Mouse (Mus musculus) bone marrow, adult 2 months (tissue): ENCODE results near the gene Psma3. TPM values are rescaled to one million over a fixed set of nuclear protein-coding genes. Genes with fewer than 3 reads are reported as not detected.
A peak's percentile ranks its signal among the peaks of the same experiment; 100 is the strongest.

Source experiments
- H3K27ac ChIP-seq: fragments of 200-500 bp; 2 replicates; pipeline ENCODE4 v1.5.1; 2012; ENCODE audit warnings: low read depth, mild to moderate bottlenecking, control low read depth, inconsistent platforms, low read length; ENCODE audit not compliant: control insufficient read depth, poor library complexity, insufficient read depth
- H3K4me1 ChIP-seq: fragments of 200-500 bp; 2 replicates; pipeline ENCODE4 v1.6.1; 2011; ENCODE audit warnings: low read length; ENCODE audit not compliant: control insufficient read depth, insufficient read depth
- H3K4me3 ChIP-seq: fragments of 200-500 bp; replicated peaks from 2 replicates; pipeline ENCODE3; 2011; ENCODE audit warnings: mild to moderate bottlenecking, low read depth, low read length, control low read depth; ENCODE audit not compliant: control insufficient read depth
- CTCF ChIP-seq: fragments of 200-500 bp; IDR thresholded peaks from 2 replicates; pipeline ENCODE4 v1.5.1; 2011; ENCODE audit warnings: low read length, control low read depth; ENCODE audit not compliant: control insufficient read depth, insufficient read depth
- POLR2A ChIP-seq: fragments of 200-500 bp; IDR thresholded peaks from 2 replicates; pipeline ENCODE4 v1.6.1; 2011; ENCODE audit warnings: low read depth, mild to moderate bottlenecking, control low read depth, low read length, borderline replicate concordance; ENCODE audit not compliant: control insufficient read depth
- WGBS: fragments of 180-500 bp; shearing (Covaris S2); methylation state at CpG from one replicate; pipeline ENCODE4 v1.1.7; 2018; 5-methylcytosine and 5-hydroxymethylcytosine counted together
- polyA plus RNA-seq: library from polyadenylated mRNA; stranded (reverse); fragments of >200 nt; gene quantifications from 2 replicates; pipeline ENCODE4 v1.2.4, GENCODE M21; 2011; ENCODE audit warnings: low replicate concordance; ENCODE audit not compliant: missing spikeins, insufficient read depth, insufficient read length

The Psma3 gene
- polyA plus RNA-seq, 1 experiment: 186 TPM

DNA sequence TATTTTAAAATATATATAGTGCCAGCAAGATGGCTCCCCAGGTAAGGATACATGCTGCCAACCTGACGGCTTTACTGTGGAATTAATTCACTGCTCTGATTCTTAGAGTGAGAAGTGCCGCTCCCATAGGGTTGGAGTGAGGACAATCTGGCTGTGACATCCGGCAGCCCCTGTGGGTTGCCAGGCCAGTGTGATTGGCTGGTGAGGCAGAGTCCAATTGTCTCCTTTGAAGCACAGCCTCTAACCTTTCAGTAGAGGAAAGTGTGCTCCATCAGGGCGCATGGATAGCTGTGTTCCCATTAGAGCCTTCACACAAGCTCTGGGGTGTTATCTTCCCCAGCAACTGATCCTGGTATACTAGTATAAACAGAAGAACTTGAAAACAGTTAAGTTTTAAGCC, 15.8 kb upstream of the Psma3 start:
- no peak overlapping the region for H3K27ac ChIP-seq
- TF ChIP-seq CTCF: no peak
- no peak for TF ChIP-seq POLR2A
- H3K4me3 ChIP-seq: no peak overlapping the region
- WGBS: 89% methylated on average over 4 of the region's 4 CpGs
- H3K4me1 ChIP-seq: no peaks in the 10 kb centered on the region

DNA sequence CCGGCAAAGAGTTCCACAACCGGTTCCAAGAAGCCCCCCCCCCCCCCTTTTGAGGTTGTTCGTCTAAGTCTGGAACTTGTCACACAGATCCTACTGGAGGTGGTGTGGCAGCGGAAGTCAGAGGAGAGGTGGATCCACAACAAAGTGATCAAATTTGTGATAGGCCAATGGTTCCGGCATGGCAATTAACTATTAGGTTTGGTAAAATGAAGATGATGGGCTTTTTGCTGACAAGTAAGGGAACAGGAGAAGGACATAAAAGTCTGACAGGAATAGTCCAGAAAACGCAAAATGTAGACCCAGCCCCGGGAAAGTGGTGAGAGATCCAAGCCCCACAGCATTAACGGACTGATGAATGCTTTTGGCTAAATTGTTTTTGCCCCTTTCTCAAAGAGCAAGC, 6.8 kb upstream of the Psma3 start:
- 38% methylated on average over 8 of the region's 8 CpGs for WGBS
- peak overlapping the region; percentile 96 for H3K27ac ChIP-seq
- H3K4me1 ChIP-seq: no peaks in the 10 kb centered on the region
- TF ChIP-seq POLR2A (no peak), CTCF (no peak)
- peak overlapping the region; percentile 86 for H3K4me3 ChIP-seq

DNA sequence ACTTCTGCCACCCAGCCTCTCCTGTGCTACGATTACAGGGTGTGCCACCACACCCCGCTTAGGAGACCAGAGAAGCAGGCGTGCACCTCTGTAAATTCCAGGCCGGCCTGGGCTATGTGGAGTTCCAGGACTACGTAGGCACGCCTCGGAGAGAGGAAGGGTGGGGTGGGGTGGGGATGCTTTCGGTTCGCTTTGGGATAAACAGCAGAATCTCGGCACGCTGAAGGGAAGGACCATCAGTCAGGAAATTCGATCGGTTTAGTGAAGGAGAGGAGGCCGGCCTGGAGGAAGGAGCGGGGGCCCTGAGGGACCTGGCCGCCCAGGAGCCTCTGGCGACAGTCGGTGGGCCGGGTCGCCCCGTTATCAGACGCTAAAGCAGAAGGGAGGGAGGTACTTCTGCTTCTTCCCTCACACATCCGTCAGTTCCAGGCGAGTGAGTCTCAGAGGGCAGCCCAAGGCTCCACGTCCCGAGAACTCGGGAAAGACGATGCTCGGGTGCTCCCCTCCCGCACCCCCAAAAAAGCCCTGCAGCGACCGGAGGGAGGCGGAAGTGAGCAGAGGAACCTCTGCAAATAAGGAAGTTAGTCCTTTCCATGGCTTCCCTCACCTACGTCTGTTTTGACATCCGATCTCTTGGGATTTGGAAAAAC, 6.2 kb upstream of the Psma3 start:
- TF ChIP-seq POLR2A (peak; percentile 69), CTCF (peak; percentile 62)
- Histone ChIP-seq H3K4me1 (no peaks in the 10 kb centered on the region), H3K4me3 (peak overlapping the region; percentile 86), H3K27ac (peak overlapping the region; percentile 96)
- under 1% methylated on average over 35 of the region's 35 CpGs for WGBS

DNA sequence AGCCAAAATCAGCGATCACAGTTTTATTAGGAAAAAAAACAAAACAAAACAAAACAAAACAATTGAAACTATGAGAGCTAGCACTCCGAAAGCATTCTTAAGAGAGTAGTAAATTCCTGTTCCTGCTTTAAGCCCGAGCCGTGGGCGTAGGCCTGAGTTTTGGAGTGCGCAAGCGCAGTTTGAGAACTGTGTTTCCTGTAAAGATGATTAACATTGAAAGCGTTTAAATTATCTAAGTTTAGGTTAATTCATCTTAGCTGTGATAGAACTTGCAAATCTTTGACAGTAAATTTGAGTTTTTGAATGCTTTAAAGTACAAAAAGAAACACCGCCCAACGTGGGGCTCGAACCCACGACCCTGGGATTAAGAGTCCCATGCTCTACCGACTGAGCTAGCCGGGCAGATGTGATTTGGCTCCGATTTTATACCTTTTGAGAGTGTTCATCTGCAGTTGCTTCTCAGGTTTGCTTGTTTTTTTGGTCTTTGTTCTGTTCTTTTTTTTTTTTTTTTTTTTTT, 5.6 kb upstream of the Psma3 start:
- H3K4me1 ChIP-seq: peaks cover 1% of the 10 kb centered on the region; the same call in 1 of the 2 replicates
- TF ChIP-seq POLR2A: no peak
- TF ChIP-seq CTCF: no peak
- under 1% methylated on average over 15 of the region's 15 CpGs for WGBS

DNA sequence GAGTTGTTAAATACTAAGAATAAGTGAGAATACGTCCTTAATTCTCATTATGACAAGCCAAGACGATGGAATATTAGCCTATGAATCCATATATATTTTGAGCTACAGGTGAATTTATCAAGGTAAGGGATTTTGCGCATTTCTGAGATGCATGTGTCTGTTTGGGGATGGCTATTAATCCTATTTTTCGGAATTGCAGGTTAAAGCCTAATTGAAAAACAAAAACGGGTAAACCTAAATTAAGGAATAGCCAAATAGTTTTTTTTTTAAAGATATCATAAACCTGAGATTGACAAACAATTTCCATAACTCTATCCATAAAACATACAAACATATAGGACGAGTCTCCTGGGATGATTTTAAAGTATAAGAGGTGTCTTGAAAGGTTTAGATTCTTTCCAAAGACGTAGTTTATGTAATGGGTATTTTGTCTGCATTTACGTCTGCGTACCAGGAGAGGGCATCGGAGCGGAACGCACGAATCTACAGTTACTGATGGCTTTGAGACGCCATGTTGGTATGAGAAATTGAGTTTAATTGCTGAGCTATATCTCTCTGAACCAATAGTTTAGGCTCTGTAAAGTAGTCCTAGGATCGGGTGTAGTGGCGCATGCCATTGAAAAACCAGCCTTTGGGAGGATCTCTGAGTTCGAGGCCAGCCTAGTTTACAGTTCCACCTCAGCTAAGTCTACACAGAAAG, 4.8 kb upstream of the Psma3 start:
- TF ChIP-seq CTCF (peak; percentile 76), POLR2A (no peak)
- Histone ChIP-seq H3K27ac (no peak overlapping the region), H3K4me1 (peaks cover 2% of the 10 kb centered on the region; the same call in 1 of the 2 replicates), H3K4me3 (peak overlapping the region; percentile 29)
- WGBS: 4% methylated on average over 17 of the region's 17 CpGs

More for the DNA sequence above, 5.6 kb upstream of the Psma3 start:
- H3K27ac ChIP-seq: peak overlapping the region; percentile 96
- peak overlapping the region; percentile 86 for H3K4me3 ChIP-seq

DNA sequence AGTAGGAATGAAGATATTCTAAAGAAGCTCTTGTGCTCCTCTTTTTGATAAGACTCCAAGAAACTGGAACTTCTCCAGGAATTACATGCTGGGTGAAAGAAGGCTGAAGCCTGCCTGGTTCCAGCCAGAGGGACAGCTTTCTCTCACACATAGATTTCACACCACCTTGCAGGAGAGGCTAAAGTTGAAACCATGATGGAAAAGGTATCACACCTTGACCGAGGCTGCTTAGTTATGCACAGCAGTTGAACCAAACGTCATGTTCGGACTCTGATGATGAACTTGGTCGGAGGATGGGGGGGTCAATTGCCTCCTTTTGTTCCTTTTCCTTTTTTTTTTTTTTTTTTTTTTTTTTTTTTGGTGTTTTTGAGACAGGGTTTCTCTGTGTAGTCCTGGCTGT, 590 bp upstream of the Psma3 start:
- Histone ChIP-seq H3K4me1 (peaks cover 2% of the 10 kb centered on the region; the same call in 1 of the 2 replicates), H3K4me3 (peak overlapping the region; percentile 48), H3K27ac (no peak overlapping the region)
- 70% methylated on average over 4 of the region's 4 CpGs for WGBS
- no peak for TF ChIP-seq CTCF
- no peak for TF ChIP-seq POLR2A

DNA sequence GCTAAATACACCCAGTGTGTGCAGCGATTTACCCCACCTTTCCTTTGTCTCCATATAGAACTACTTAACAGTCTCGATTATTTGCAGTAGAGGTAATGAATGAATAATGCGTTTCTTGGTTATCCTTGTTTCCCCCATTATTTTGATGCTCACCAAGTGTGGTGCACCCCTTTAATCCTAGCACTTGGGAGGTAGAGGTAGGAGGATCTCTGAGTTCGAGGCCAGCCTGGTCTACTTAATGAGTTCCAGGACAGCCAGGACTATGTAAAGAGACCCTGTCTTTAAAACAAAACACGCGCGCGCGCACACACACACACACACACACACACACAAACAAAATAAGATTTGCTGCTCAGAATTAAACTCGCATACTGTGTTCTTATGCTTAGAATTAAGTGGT, 985 bp downstream of the Psma3 start:
- Histone ChIP-seq H3K27ac (peak overlapping the region; percentile 97; the same call in 1 of the 2 replicates), H3K4me3 (peak overlapping the region; percentile 99), H3K4me1 (peaks cover 2% of the 10 kb centered on the region; the same call in 1 of the 2 replicates)
- TF ChIP-seq CTCF (no peak), POLR2A (no peak)
- WGBS: 16% methylated on average over 10 of the region's 10 CpGs

DNA sequence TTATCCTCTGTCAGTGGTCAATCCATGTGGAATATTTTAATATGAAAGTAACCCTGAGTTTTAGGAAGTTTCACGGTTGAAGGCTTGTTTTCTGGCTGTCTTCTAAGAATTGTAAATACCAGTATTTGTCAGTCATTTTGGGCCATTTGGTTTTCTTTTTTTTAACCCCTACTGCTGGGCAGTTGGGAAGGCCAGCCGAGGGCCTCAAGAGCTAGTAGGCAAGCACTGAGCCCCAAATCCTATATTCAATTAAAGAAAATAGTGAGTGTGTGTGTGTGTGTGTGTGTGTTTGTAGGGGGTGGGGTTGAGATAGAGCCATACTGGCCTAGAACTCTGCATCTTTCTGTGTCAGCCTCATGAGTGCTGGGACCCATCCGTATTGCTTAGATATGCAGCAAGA, 1.5 kb downstream of the Psma3 start:
- Histone ChIP-seq H3K27ac (no peak overlapping the region), H3K4me1 (peaks cover 2% of the 10 kb centered on the region; the same call in 1 of the 2 replicates), H3K4me3 (peak overlapping the region; percentile 5)
- 35% methylated on average over 3 of the region's 3 CpGs for WGBS
- no peak for TF ChIP-seq POLR2A
- TF ChIP-seq CTCF: no peak

DNA sequence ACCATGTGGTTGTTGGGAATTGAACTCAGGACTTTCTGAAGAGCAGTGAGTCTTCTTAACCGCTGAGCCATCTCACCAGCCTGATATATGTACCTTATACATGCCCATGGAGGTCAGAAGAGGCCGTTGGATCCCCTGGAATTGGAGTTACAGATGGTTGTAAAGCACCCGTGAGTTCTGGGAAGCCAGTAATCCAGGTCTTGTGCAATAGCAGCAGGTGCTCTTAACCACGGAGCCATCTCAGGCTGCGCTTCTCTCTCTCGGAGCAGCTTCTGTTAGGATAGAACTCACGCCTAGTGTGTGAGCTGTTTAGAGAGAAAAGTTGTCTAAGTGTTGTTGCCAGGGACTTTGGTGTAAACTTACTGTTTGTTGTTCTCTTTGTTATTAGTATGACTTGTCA, 3.9 kb downstream of the Psma3 start:
- peaks cover 2% of the 10 kb centered on the region; the same call in 1 of the 2 replicates for H3K4me1 ChIP-seq
- H3K4me3 ChIP-seq: no peak overlapping the region
- 48% methylated on average over 7 of the region's 7 CpGs for WGBS
- no peak overlapping the region for H3K27ac ChIP-seq
- no peak for TF ChIP-seq POLR2A
